Mouse (Mus musculus) myocyte (in vitro differentiated cells): ENCODE measurements around the gene Acox3. TPM values are rescaled to one million over a fixed set of nuclear protein-coding genes. Genes with fewer than 3 reads are reported as not detected.
"Not testable (repeated sequence)": the region's sequence is repeated elsewhere in the genome, so short reads cannot be mapped to it uniquely, and the experiment has no call there.

ENCODE experiments used
- H3K27me3 ChIP-seq: one replicate; pipeline ENCODE4 v1.6.1; 2011; ENCODE audit not compliant: control insufficient read depth, insufficient read depth, insufficient read length
- H3K36me3 ChIP-seq: one replicate; pipeline ENCODE4 v1.6.1; 2011; ENCODE audit not compliant: control insufficient read depth, insufficient read depth
- H3K4me2 ChIP-seq: one replicate; pipeline ENCODE4 v1.6.1; 2011; ENCODE audit warnings: low read depth, control low read depth
- H3K4me3 ChIP-seq: one replicate; pipeline ENCODE4 v1.5.1; 2011; ENCODE audit warnings: mild to moderate bottlenecking, control low read depth, moderate library complexity
- H3K79me2 ChIP-seq: one replicate; pipeline ENCODE4 v1.6.1; 2011; ENCODE audit not compliant: control insufficient read depth, insufficient read depth
- H3ac ChIP-seq: one replicate; pipeline ENCODE4 v1.6.1; 2011; ENCODE audit not compliant: control insufficient read depth, insufficient read length
- CEBPB ChIP-seq: IDR thresholded peaks from 2 replicates; pipeline ENCODE4 v1.6.1; 2011; ENCODE audit warnings: mild to moderate bottlenecking, moderate library complexity; ENCODE audit not compliant: poor library complexity, insufficient read depth, severe bottlenecking
- E2F4 ChIP-seq: IDR thresholded peaks from one replicate; pipeline ENCODE4 v1.6.1; 2011; ENCODE audit warnings: mild to moderate bottlenecking, control low read depth, moderate library complexity; ENCODE audit not compliant: insufficient read depth
- MAX ChIP-seq: IDR thresholded peaks from one replicate; pipeline ENCODE4 v1.6.1; 2011; ENCODE audit warnings: low read depth, mild to moderate bottlenecking, control low read depth
- MYOD1 ChIP-seq, 3 experiments: IDR thresholded peaks; one replicate each; pipeline ENCODE4 v1.6.1; 2011; ENCODE audit warnings: control low read depth in 2 of 3, low read depth in 2 of 3, mild to moderate bottlenecking in 2 of 3, moderate library complexity in 1 of 3; ENCODE audit not compliant: insufficient read length in 2 of 3, control insufficient read depth in 1 of 3
- MYOG ChIP-seq, 3 experiments: IDR thresholded peaks; one replicate each; pipeline ENCODE4 v1.6.1; 2011; ENCODE audit warnings: control low read depth in 2 of 3, low read depth in 2 of 3, mild to moderate bottlenecking in 2 of 3; ENCODE audit not compliant: insufficient read length in 2 of 3, control insufficient read depth in 1 of 3, insufficient read depth in 1 of 3
- POLR2A ChIP-seq: IDR thresholded peaks from one replicate; pipeline ENCODE4 v1.6.1; 2011; ENCODE audit warnings: low read depth, mild to moderate bottlenecking, control low read depth, moderate library complexity; ENCODE audit not compliant: insufficient read length
- POLR2AphosphoS2 ChIP-seq: IDR thresholded peaks from one replicate; pipeline ENCODE4 v1.6.1; 2011; ENCODE audit warnings: low read depth, control low read depth; ENCODE audit not compliant: insufficient read length
- REST ChIP-seq: IDR thresholded peaks from one replicate; pipeline ENCODE4 v1.6.1; 2011; ENCODE audit warnings: mild to moderate bottlenecking, control low read depth, moderate library complexity; ENCODE audit not compliant: insufficient read depth, insufficient read length
- SRF ChIP-seq: IDR thresholded peaks from one replicate; pipeline ENCODE4 v1.6.1; 2011; ENCODE audit warnings: low read depth; ENCODE audit not compliant: control insufficient read depth, insufficient read length
- TCF12 ChIP-seq: IDR thresholded peaks from one replicate; pipeline ENCODE4 v1.6.1; 2011; ENCODE audit warnings: mild to moderate bottlenecking, control low read depth; ENCODE audit not compliant: poor library complexity, insufficient read depth, severe bottlenecking
- TCF3 ChIP-seq: IDR thresholded peaks from one replicate; pipeline ENCODE4 v1.6.1; 2011; ENCODE audit warnings: low read depth, control low read depth; ENCODE audit not compliant: insufficient read length
- USF1 ChIP-seq: IDR thresholded peaks from one replicate; pipeline ENCODE4 v1.6.1; 2011; ENCODE audit warnings: low read depth, mild to moderate bottlenecking, control low read depth, moderate library complexity
- polyA plus RNA-seq: library from polyadenylated mRNA; unstranded; fragments of >200 nt; fragmentation: generic; extraction: Trizol; gene quantifications from one replicate; pipeline ENCODE4 v1.2.1, GENCODE M21; 2012; ENCODE audit warnings: missing spikeins

The Acox3 gene
- polyA plus RNA-seq, 1 experiment = 20.8 TPM

GRCm38 (mm10) chr5:35580156-35580922 lies 2.5 kb upstream of the Acox3 start:
- TF ChIP-seq TCF3 (no peak), E2F4 (no peak), SRF (no peak), MAX (no peak), POLR2A (no peak)

GRCm38 (mm10) chr5:35583221-35583783 lies 462 bp downstream of the Acox3 start:
- Histone ChIP-seq H3ac (no peak overlapping the region), H3K79me2 (no peaks in the 10 kb centered on the region), H3K27me3 (no peaks in the 10 kb centered on the region), H3K4me2 (peak overlapping the region; percentile 85), H3K36me3 (no peaks in the 10 kb centered on the region), H3K4me3 (peak overlapping the region; percentile 54)
- TF ChIP-seq MYOG (IDR thresholded peaks at IDR 0.05; ENCODE audit: control insufficient read depth in 1 of 3, insufficient read depth in 1 of 3, insufficient read length in 2 of 3, low read depth in 2 of 3) = no peak
- TF ChIP-seq E2F4 = no peak
- no peak for TF ChIP-seq CEBPB
- TF ChIP-seq MAX = no peak
- no peak for TF ChIP-seq TCF3
- TF ChIP-seq POLR2A = no peak

More at GRCm38 (mm10) chr5:35580156-35580922, 2.5 kb upstream of the Acox3 start:
- Histone ChIP-seq H3K79me2 (no peaks in the 10 kb centered on the region), H3K4me3 (no peak overlapping the region), H3K36me3 (no peaks in the 10 kb centered on the region), H3K27me3 (no peaks in the 10 kb centered on the region), H3ac (no peak overlapping the region), H3K4me2 (no peak overlapping the region)

GRCm38 (mm10) chr5:35584259-35584658 lies 1.4 kb downstream of the Acox3 start:
- not testable (repeated sequence) for H3ac ChIP-seq, H3K36me3 ChIP-seq, H3K79me2 ChIP-seq, H3K27me3 ChIP-seq, H3K4me3 ChIP-seq
- H3K4me2 ChIP-seq = peak overlapping the region; percentile 85

GRCm38 (mm10) chr5:35591497-35591896 lies 8.7 kb downstream of the Acox3 start:
- Histone ChIP-seq H3ac (no peak overlapping the region), H3K4me2 (no peak overlapping the region), H3K79me2 (no peaks in the 10 kb centered on the region), H3K4me3 (no peak overlapping the region), H3K36me3 (peaks cover 25% of the 10 kb centered on the region), H3K27me3 (no peaks in the 10 kb centered on the region)
- no peak for TF ChIP-seq MYOG (IDR thresholded peaks at IDR 0.05; ENCODE audit: control insufficient read depth in 1 of 3, insufficient read depth in 1 of 3, insufficient read length in 2 of 3, low read depth in 2 of 3)
- no peak for TF ChIP-seq POLR2A
- TF ChIP-seq MAX = no peak
- TF ChIP-seq TCF12 = no peak
- no peak for TF ChIP-seq SRF
- no peak for TF ChIP-seq MYOD1 (IDR thresholded peaks at IDR 0.05; ENCODE audit: control insufficient read depth in 1 of 3, insufficient read length in 2 of 3, low read depth in 2 of 3)
- TF ChIP-seq POLR2AphosphoS2 = no peak
- no peak for TF ChIP-seq TCF3
- no peak for TF ChIP-seq REST
- no peak for TF ChIP-seq CEBPB
- no peak for TF ChIP-seq USF1
- TF ChIP-seq E2F4 = no peak

- Histone ChIP-seq H3K4me2 (no peak overlapping the region), H3K79me2 (no peaks in the 10 kb centered on the region), H3K4me3 (no peak overlapping the region), H3K36me3 (peaks cover 25% of the 10 kb centered on the region), H3ac (no peak overlapping the region), H3K27me3 (no peaks in the 10 kb centered on the region)
- TF ChIP-seq MYOG (IDR thresholded peaks at IDR 0.05; ENCODE audit: control insufficient read depth in 1 of 3, insufficient read depth in 1 of 3, insufficient read length in 2 of 3, low read depth in 2 of 3) = no peak
- no peak for TF ChIP-seq TCF12
- TF ChIP-seq SRF = no peak
- TF ChIP-seq MYOD1 (IDR thresholded peaks at IDR 0.05; ENCODE audit: control insufficient read depth in 1 of 3, insufficient read length in 2 of 3, low read depth in 2 of 3) = no peak
- TF ChIP-seq MAX = no peak
- no peak for TF ChIP-seq E2F4
- no peak for TF ChIP-seq POLR2AphosphoS2
These were observed 9.4 kb downstream of the Acox3 start for GRCm38 (mm10) chr5:35592081-35592736.
